Mouse (Mus musculus): ENCODE data around the gene Cryba4.

DNA sequence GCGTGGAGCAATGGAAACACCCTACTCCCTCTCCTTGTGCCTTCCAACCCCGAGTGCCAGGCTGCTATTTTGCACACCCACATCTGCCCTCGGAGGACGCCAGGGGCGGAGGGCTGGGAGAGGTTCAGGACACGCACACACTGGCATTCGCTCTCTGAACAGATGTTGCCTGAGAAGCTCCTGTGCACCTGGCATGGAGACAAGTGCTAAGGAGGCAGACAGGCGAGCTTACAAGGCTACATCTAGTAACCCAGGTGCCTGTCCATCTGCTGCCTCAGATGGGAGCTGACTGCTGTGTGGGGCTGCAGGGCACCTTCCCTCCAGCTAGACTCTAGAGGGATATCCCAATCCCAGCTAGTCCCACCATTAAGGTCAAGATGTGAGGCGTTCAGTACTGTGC, 4.1 kb upstream of the Cryba4 start:
- no peak for TF ChIP-seq E2F4 (IDR thresholded peaks at IDR 0.05; ENCODE audit: insufficient read depth)
- no peak for TF ChIP-seq POLR2A (IDR thresholded peaks at IDR 0.05; ENCODE audit: insufficient read length, low read depth)
- TF ChIP-seq MAX (IDR thresholded peaks at IDR 0.05; ENCODE audit: low read depth): no peak
- no peak for TF ChIP-seq TCF12 (IDR thresholded peaks at IDR 0.05; ENCODE audit: insufficient read depth, poor library complexity, severe bottlenecking)
- no peak for TF ChIP-seq REST (IDR thresholded peaks at IDR 0.05; ENCODE audit: insufficient read depth, insufficient read length)
- TF ChIP-seq POLR2AphosphoS2 (IDR thresholded peaks at IDR 0.05; ENCODE audit: insufficient read length, low read depth): no peak
- TF ChIP-seq CEBPB (IDR thresholded peaks at IDR 0.05; ENCODE audit: insufficient read depth, poor library complexity, severe bottlenecking): no peak
- no peak for TF ChIP-seq USF1 (IDR thresholded peaks at IDR 0.05; ENCODE audit: low read depth)
